Mouse (Mus musculus): ENCODE measurements around the gene Thap7. TPM values are rescaled to one million over a fixed set of nuclear protein-coding genes. Genes with fewer than 3 reads are reported as not detected.
A peak's percentile ranks its signal among the peaks of the same experiment; 100 is the strongest.

The Thap7 gene
- polyA plus RNA-seq, 1 experiment from 2014 or later, result 51.4 TPM

DNA sequence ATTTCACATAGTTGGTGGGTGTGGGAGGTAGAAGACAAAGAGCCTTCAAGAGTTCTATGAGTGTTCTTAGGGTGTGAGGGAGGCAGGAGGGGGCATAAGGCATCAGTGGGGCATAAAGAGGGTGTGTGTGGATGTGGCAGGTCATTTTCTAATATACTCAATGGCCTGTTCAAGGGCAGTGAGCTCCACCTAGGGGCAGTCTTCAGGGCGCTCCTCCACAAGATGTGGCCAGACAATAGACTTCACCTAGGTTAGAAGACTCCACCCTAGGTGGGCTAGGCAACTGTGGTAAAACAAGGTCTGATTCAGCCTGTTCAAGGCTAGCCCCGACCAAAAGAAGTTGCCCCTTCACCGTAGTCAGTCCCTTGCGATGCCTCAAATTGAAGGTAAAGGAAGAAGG lies 1.3 kb upstream of the Thap7 start:
- no peak overlapping the region for H3K27ac ChIP-seq (ENCODE audit: low read depth)
- peaks cover 11% of the 10 kb centered on the region; the same call in 1 of the 2 replicates for H3K4me1 ChIP-seq (ENCODE audit: insufficient read depth)
- no peak overlapping the region for H3K4me3 ChIP-seq (ENCODE audit: low read depth, low read length)
- no peak overlapping the region for H3K9ac ChIP-seq
- peak overlapping the region; percentile 93; the same call in 1 of the 2 replicates for H3K4me2 ChIP-seq
- peak; percentile 49 for TF ChIP-seq CTCF (IDR thresholded peaks at IDR 0.05; ENCODE audit: low read depth)
- no peaks in the 10 kb centered on the region for H3K9me3 ChIP-seq (ENCODE audit: low read depth, low read length)
- peaks cover 19% of the 10 kb centered on the region for H3K36me3 ChIP-seq (ENCODE audit: insufficient read depth)
- DNase-seq (peak; percentile 33), ATAC-seq (ENCODE audit: insufficient read depth) (no peak)
- 50% methylated on average over 4 of the region's 4 CpGs for WGBS
- no peaks in the 10 kb centered on the region for H3K27me3 ChIP-seq (ENCODE audit: insufficient read depth, low read length)

DNA sequence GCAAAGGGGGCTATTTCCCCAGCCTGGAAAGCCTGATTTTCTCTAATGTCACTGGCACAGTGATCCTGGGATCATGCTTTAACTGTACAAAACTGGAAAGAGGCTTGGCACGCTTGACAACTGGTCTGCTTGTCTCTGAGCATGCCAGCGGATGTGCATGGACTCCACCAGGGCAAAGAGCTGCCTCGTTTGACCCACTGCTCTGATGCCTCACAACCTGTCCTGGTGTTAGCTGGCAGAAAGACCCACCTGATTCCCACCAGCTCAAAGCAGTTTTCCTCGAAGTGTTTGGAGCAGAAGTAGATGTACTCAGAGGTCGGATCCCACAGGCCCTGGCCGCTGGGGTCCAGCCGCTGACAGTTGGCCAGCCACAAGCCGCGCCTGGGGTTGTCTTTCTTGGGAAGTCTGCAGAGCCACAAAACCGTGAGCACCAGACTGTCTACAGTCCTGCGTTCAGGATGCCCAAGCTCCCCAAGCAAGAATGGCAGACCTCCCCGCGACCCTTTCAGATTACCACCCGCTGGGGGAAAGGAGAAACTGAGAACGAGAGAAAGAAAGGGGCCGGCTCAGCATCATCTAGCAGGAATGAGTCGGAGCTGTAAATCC lies 852 bp downstream of the Thap7 start:
- peak overlapping the region; percentile 80 for H3K9ac ChIP-seq
- DNase-seq, result no peak
- H3K4me1 ChIP-seq (ENCODE audit: insufficient read depth), result peaks cover 11% of the 10 kb centered on the region; the same call in 1 of the 2 replicates
- peaks cover 41% of the 10 kb centered on the region for H3K36me3 ChIP-seq (ENCODE audit: insufficient read depth)
- peak overlapping the region; percentile 93 for H3K4me2 ChIP-seq
- peak overlapping the region; percentile 94 for H3K27ac ChIP-seq (ENCODE audit: low read depth)
- H3K4me3 ChIP-seq (ENCODE audit: low read depth, low read length), result peak overlapping the region; percentile 68
- no peaks in the 10 kb centered on the region for H3K9me3 ChIP-seq (ENCODE audit: low read depth, low read length)
- ATAC-seq (ENCODE audit: insufficient read depth), result peak; percentile 0; the same call in 1 of the 2 replicates
- no peaks in the 10 kb centered on the region for H3K27me3 ChIP-seq (ENCODE audit: insufficient read depth, low read length)
- no peak for TF ChIP-seq CTCF (IDR thresholded peaks at IDR 0.05; ENCODE audit: low read depth)
- 11% methylated on average over 17 of the region's 17 CpGs for WGBS

- Histone ChIP-seq H3K27me3 (ENCODE audit: insufficient read depth, low read length) (no peaks in the 10 kb centered on the region), H3K27ac (ENCODE audit: low read depth) (no peak overlapping the region), H3K9me3 (ENCODE audit: low read depth, low read length) (no peaks in the 10 kb centered on the region), H3K36me3 (ENCODE audit: insufficient read depth) (peaks cover 57% of the 10 kb centered on the region), H3K9ac (no peak overlapping the region), H3K4me1 (ENCODE audit: insufficient read depth) (peaks cover 11% of the 10 kb centered on the region; the same call in 1 of the 2 replicates), H3K4me3 (ENCODE audit: low read depth, low read length) (no peak overlapping the region), H3K4me2 (no peak overlapping the region)
- no peak for ATAC-seq (ENCODE audit: insufficient read depth)
- DNase-seq, result no peak
- TF ChIP-seq CTCF (IDR thresholded peaks at IDR 0.05; ENCODE audit: low read depth), result no peak
- WGBS, result 87% methylated on average over 13 of the region's 13 CpGs
These were observed 2.7 kb downstream of the Thap7 start for GRCm38 (mm10) chr16:17528276-17528675.

GRCm38 (mm10) chr16:17527606-17528005 lies 3.3 kb downstream of the Thap7 start:
- ATAC-seq (ENCODE audit: insufficient read depth), result no peak
- Histone ChIP-seq H3K9me3 (ENCODE audit: low read depth, low read length) (no peaks in the 10 kb centered on the region), H3K27me3 (ENCODE audit: insufficient read depth, low read length) (no peaks in the 10 kb centered on the region), H3K4me3 (ENCODE audit: low read depth, low read length) (no peak overlapping the region), H3K4me1 (ENCODE audit: insufficient read depth) (peaks cover 11% of the 10 kb centered on the region; the same call in 1 of the 2 replicates), H3K27ac (ENCODE audit: low read depth) (no peak overlapping the region), H3K36me3 (ENCODE audit: insufficient read depth) (peaks cover 63% of the 10 kb centered on the region), H3K4me2 (no peak overlapping the region), H3K9ac (no peak overlapping the region)
- TF ChIP-seq CTCF (IDR thresholded peaks at IDR 0.05; ENCODE audit: low read depth), result no peak
- DNase-seq, result no peak

- no peak overlapping the region for H3K27ac ChIP-seq (ENCODE audit: low read depth)
- no peak overlapping the region for H3K4me2 ChIP-seq
- H3K36me3 ChIP-seq (ENCODE audit: insufficient read depth), result peaks cover 77% of the 10 kb centered on the region
- no peaks in the 10 kb centered on the region for H3K9me3 ChIP-seq (ENCODE audit: low read depth, low read length)
- 0 out of 2 replicates have a peak, but pooled peaks cover 6% of the 10 kb centered on the region for H3K4me1 ChIP-seq (ENCODE audit: insufficient read depth)
- no peak overlapping the region for H3K4me3 ChIP-seq (ENCODE audit: low read depth, low read length)
- no peak for DNase-seq
- 90% methylated on average over 6 of the region's 6 CpGs for WGBS
- no peaks in the 10 kb centered on the region for H3K27me3 ChIP-seq (ENCODE audit: insufficient read depth, low read length)
- ATAC-seq (ENCODE audit: insufficient read depth), result no peak
- TF ChIP-seq CTCF (IDR thresholded peaks at IDR 0.05; ENCODE audit: low read depth), result no peak
- no peak overlapping the region for H3K9ac ChIP-seq
These were observed 4.7 kb downstream of the Thap7 start for GRCm38 (mm10) chr16:17526223-17526622.

DNA sequence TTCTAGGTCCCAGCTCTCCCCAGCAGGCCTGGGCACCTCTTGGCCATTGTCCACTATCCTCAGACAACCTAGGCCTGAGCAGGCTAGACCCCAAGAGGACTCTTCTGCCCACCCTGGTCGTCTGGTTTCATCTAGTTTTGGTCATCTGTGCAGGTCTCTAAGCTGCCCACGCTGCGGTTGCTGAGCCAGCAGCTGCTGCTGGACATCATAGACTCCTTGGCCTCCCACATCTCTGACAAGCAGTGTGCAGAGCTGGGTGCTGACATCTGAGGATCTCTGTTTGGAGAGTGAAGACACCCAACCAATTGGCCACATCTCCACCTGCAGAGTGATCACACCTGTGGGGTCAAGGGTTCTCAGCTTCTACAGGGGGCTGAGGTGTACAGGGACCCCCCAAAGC lies 5.4 kb downstream of the Thap7 start:
- H3K36me3 ChIP-seq (ENCODE audit: insufficient read depth), result peaks cover 84% of the 10 kb centered on the region
- no peak overlapping the region for H3K27ac ChIP-seq (ENCODE audit: low read depth)
- ATAC-seq (ENCODE audit: insufficient read depth) (no peak), DNase-seq (no peak)
- 79% methylated on average over 3 of the region's 3 CpGs for WGBS
- H3K9me3 ChIP-seq (ENCODE audit: low read depth, low read length), result no peaks in the 10 kb centered on the region
- no peak overlapping the region for H3K4me3 ChIP-seq (ENCODE audit: low read depth, low read length)
- no peak overlapping the region for H3K9ac ChIP-seq
- no peaks in the 10 kb centered on the region for H3K27me3 ChIP-seq (ENCODE audit: insufficient read depth, low read length)
- no peak overlapping the region for H3K4me2 ChIP-seq
- TF ChIP-seq CTCF (IDR thresholded peaks at IDR 0.05; ENCODE audit: low read depth), result no peak
- H3K4me1 ChIP-seq (ENCODE audit: insufficient read depth), result 0 out of 2 replicates have a peak, but pooled peaks cover 6% of the 10 kb centered on the region

- H3K9me3 ChIP-seq (ENCODE audit: low read depth, low read length), result no peaks in the 10 kb centered on the region
- H3K27ac ChIP-seq (ENCODE audit: low read depth), result no peak overlapping the region
- DNase-seq, result no peak
- H3K4me1 ChIP-seq (ENCODE audit: insufficient read depth), result no peaks in the 10 kb centered on the region
- H3K4me3 ChIP-seq (ENCODE audit: low read depth, low read length), result no peak overlapping the region
- ATAC-seq (ENCODE audit: insufficient read depth), result no peak
- H3K9ac ChIP-seq, result no peak overlapping the region
- H3K36me3 ChIP-seq (ENCODE audit: insufficient read depth), result peaks cover 97% of the 10 kb centered on the region
- 94% methylated on average over 11 of the region's 11 CpGs for WGBS
- no peak for TF ChIP-seq CTCF (IDR thresholded peaks at IDR 0.05; ENCODE audit: low read depth)
- H3K4me2 ChIP-seq, result no peak overlapping the region
- no peaks in the 10 kb centered on the region for H3K27me3 ChIP-seq (ENCODE audit: insufficient read depth, low read length)
These were observed 6.8 kb downstream of the Thap7 start for GRCm38 (mm10) chr16:17524156-17524555.

Data from lung, embryonic 14.5 days (tissue).